Mouse (Mus musculus): Measurements from ENCODE around the gene Tppp.

DNA sequence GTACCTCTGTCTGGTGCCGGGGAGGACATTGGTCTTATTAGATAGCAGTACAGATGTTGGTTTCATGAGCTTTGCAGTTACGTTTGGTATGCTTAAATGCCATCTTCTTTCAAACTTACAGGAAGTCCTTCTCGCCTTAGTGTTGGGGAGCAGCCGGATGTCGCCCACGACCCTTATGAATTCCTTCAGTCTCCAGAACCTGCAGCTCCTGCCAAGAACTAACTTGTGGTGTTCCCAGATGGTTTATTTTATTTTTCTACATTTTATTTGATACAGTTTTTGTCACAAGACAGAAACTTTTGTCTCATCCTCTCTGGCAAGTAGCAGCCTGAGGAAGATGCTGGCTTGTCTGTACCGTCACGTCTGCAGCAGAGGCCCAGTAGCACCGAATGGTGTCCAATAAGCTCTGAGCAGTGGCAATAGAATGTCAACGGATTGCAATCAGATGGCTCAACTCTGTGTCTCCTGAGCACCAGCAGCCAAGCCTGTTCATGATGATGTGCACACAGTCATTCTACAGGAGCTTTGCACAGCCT lies 49.0 kb upstream of the Tppp start:
- TF ChIP-seq CTCF (IDR thresholded peaks at IDR 0.05; ENCODE audit: borderline replicate concordance, insufficient read depth, low read length) (no peak), POLR2A (IDR thresholded peaks at IDR 0.05; ENCODE audit: low read depth, low read length) (no peak)

All from embryonic fibroblast, embryonic 13.5 days (primary cell).